8 mouse cellular contexts compared by ENCODE assay signal in genomic region chr10:108979660-108980059, GRCm38 (mm10). TPM values are rescaled to one million over a fixed set of nuclear protein-coding genes. Genes with fewer than 3 reads are reported as not detected.
DNase-seq lines count a peak whose midpoint lies in the region; ATAC-seq and TF ChIP-seq lines count a peak whose summit lies in the region.

No protein-coding gene starts in this region.

- H3K27ac ChIP-seq in left cerebral cortex, adult 2 months: peak overlapping the region; percentile 40

- peak; percentile 88 for DNase-seq in 3134 (ENCODE audit: extremely low read depth, insufficient read length, low spot score)
- peak; percentile 35 to 84 for DNase-seq in adrenal gland, adult (ENCODE audit: inconsistent age in 2 of 2, low spot score in 1 of 2)
- peak; percentile 25 for DNase-seq in fat pad, adult 2 months (ENCODE audit: extremely low read depth, low read depth, low spot score)
- DNase-seq in heart, postnatal 4 days: peak; percentile 59
- peak; percentile 58 to 69 for DNase-seq in left cerebral cortex, adult 2 months (ENCODE audit: extremely low spot score in 1 of 2, low spot score in 2 of 2)
- DNase-seq in ovary, postnatal 14 days (ENCODE audit: low spot score): peak; percentile 58
- DNase-seq in thymus, postnatal 4 days: no peak

- TF ChIP-seq CTCF in left cerebral cortex, adult 2 months (IDR thresholded peaks at IDR 0.05): no peak

- intact Hi-C loops in left cerebral cortex, adult 2 months (cut with DNase I): no loop called here

- no peak overlapping the region for H3K4me3 ChIP-seq in left cerebral cortex, adult 2 months

- ATAC-seq in erythroid progenitor cell, adult 5-6 weeks (replicated peaks; ENCODE audit: low FRiP score, poor library complexity, severe bottlenecking): no peak

RNA-seq across cellular contexts. Expression of gene Syt1, which starts 31.1 kb away (rescaled TPM):
- total RNA-seq in heart, postnatal 4 days (2021): under 1 TPM; 0.24 to 0.43 TPM
- 1,000 to 10,000 TPM; 1,179 to 1,188 TPM for total RNA-seq in left cerebral cortex, adult 2 months (2021)
- total RNA-seq in erythroid progenitor cell, adult 5-6 weeks (2015; ENCODE audit: low replicate concordance): not detected in 2 replicates
- total RNA-seq in erythroid progenitor cell, adult 5-6 weeks (2017; ENCODE audit: low replicate concordance): not detected in 2 replicates

Comparison
In these comparisons a context has a peak if more than half of its experiments do, and no peak if none do; other contexts are left out.
1. RNA of gene Syt1, which starts 31.1 kb away (total RNA-seq): 1,179 to 1,188 TPM in left cerebral cortex, adult 2 months; 0.24 to 0.43 TPM in heart, postnatal 4 days and not detected in erythroid progenitor cell, adult 5-6 weeks; every median in the first group is over 100 times any median in the second.